Mouse (Mus musculus) forebrain, embryonic 10.5 days (tissue): ENCODE results near the gene Fbxo44. TPM values are rescaled to one million over a fixed set of nuclear protein-coding genes. Genes with fewer than 3 reads are reported as not detected.

Source experiments
- DNase-seq: peaks from one replicate; pipeline ENCODE4 v3.0.0-alpha.2; 2017; ENCODE audit warnings: low spot score; ENCODE audit errors: extremely low spot score
- H3K27ac ChIP-seq: fragments of 300-500 bp; sonication (generic); 2 replicates; pipeline ENCODE4 v1.5.1; 2016; ENCODE audit warnings: mild to moderate bottlenecking
- H3K27me3 ChIP-seq: fragments of 300-500 bp; sonication (generic); 2 replicates; pipeline ENCODE4 v1.6.1; 2016; ENCODE audit warnings: mild to moderate bottlenecking; ENCODE audit not compliant: poor library complexity, severe bottlenecking
- H3K36me3 ChIP-seq: fragments of 300-500 bp; sonication (generic); replicated peaks from 2 replicates; pipeline ENCODE4 v1.6.1; 2016; ENCODE audit warnings: mild to moderate bottlenecking, moderate library complexity
- H3K4me1 ChIP-seq: fragments of 300-500 bp; sonication (generic); 2 replicates; pipeline ENCODE4 v1.6.1; 2016
- H3K4me3 ChIP-seq: fragments of 300-500 bp; sonication (generic); 2 replicates; pipeline ENCODE4 v1.5.1; 2016; ENCODE audit warnings: mild to moderate bottlenecking, moderate library complexity
- H3K9me3 ChIP-seq: fragments of 300-500 bp; sonication (generic); 2 replicates; pipeline ENCODE4 v1.6.1; 2016; ENCODE audit warnings: mild to moderate bottlenecking, moderate library complexity
- WGBS: fragments of 180-500 bp; shearing (Covaris S2); methylation state at CpG from one replicate; pipeline ENCODE4 v1.1.7; 2016; 5-methylcytosine and 5-hydroxymethylcytosine counted together
- polyA plus RNA-seq: library from polyadenylated mRNA; unstranded; fragments of >200 nt; fragmentation: Nextera tagmentation; extraction: Ambion mirVana; gene quantifications from 2 replicates; pipeline ENCODE4 v1.2.1, GENCODE M21; 2016

Fbxo44 gene
- polyA plus RNA-seq, 1 experiment from 2014 or later, result 34.4 TPM

- H3K27ac ChIP-seq, result peak overlapping the region; percentile 91
- under 1% methylated on average over 65 of the region's 65 CpGs for WGBS
- peaks cover 20% of the 10 kb centered on the region for H3K4me1 ChIP-seq
- H3K4me3 ChIP-seq, result peak overlapping the region; percentile 78
- H3K9me3 ChIP-seq, result no peaks in the 10 kb centered on the region
- DNase-seq, result peak; percentile 96
- H3K27me3 ChIP-seq, result peaks cover 29% of the 10 kb centered on the region
- peaks cover 25% of the 10 kb centered on the region for H3K36me3 ChIP-seq
Measured at GRCm38 (mm10) chr4:148140098-148141011, 19.9 kb downstream of the Fbxo44 start.

- DNase-seq, result no peak
- peaks cover 19% of the 10 kb centered on the region for H3K36me3 ChIP-seq
- no peaks in the 10 kb centered on the region for H3K9me3 ChIP-seq
- H3K4me3 ChIP-seq, result peak overlapping the region; percentile 78
- under 1% methylated on average over 12 of the region's 12 CpGs for WGBS
- H3K27me3 ChIP-seq, result peaks cover 29% of the 10 kb centered on the region
- peak overlapping the region; percentile 91 for H3K27ac ChIP-seq
- peaks cover 20% of the 10 kb centered on the region for H3K4me1 ChIP-seq
Measured at GRCm38 (mm10) chr4:148139767-148140097, 20.6 kb downstream of the Fbxo44 start.

GRCm38 (mm10) chr4:148137503-148137902 lies 22.8 kb downstream of the Fbxo44 start:
- DNase-seq, result no peak
- no peak overlapping the region for H3K27ac ChIP-seq
- H3K27me3 ChIP-seq, result peaks cover 32% of the 10 kb centered on the region
- peaks cover 3% of the 10 kb centered on the region; the same call in 1 of the 2 replicates for H3K36me3 ChIP-seq
- WGBS, result 70% methylated on average over 8 of the region's 8 CpGs
- no peak overlapping the region for H3K4me3 ChIP-seq
- H3K4me1 ChIP-seq, result peaks cover 20% of the 10 kb centered on the region
- H3K9me3 ChIP-seq, result 0 out of 2 replicates have a peak, but pooled peaks cover 3% of the 10 kb centered on the region

GRCm38 (mm10) chr4:148134988-148135387 lies 25.3 kb downstream of the Fbxo44 start:
- H3K4me3 ChIP-seq, result no peak overlapping the region
- WGBS, result 87% methylated on average over 8 of the region's 8 CpGs
- H3K9me3 ChIP-seq, result 0 out of 2 replicates have a peak, but pooled peaks cover 3% of the 10 kb centered on the region
- H3K36me3 ChIP-seq, result peaks cover 3% of the 10 kb centered on the region; the same call in 1 of the 2 replicates
- H3K4me1 ChIP-seq, result peaks cover 34% of the 10 kb centered on the region
- peaks cover 57% of the 10 kb centered on the region for H3K27me3 ChIP-seq
- no peak overlapping the region for H3K27ac ChIP-seq
- DNase-seq, result no peak

- H3K4me1 ChIP-seq, result peaks cover 43% of the 10 kb centered on the region
- peak overlapping the region; percentile 99 for H3K27ac ChIP-seq
- DNase-seq, result peak; percentile 76
- under 1% methylated on average over 21 of the region's 21 CpGs for WGBS
- H3K9me3 ChIP-seq, result 0 out of 2 replicates have a peak, but pooled peaks cover 3% of the 10 kb centered on the region
- H3K27me3 ChIP-seq, result peaks cover 56% of the 10 kb centered on the region
- H3K4me3 ChIP-seq, result peak overlapping the region; percentile 78
- H3K36me3 ChIP-seq, result peaks cover 3% of the 10 kb centered on the region; the same call in 1 of the 2 replicates
Measured at GRCm38 (mm10) chr4:148131497-148132081, 28.7 kb downstream of the Fbxo44 start.

DNA sequence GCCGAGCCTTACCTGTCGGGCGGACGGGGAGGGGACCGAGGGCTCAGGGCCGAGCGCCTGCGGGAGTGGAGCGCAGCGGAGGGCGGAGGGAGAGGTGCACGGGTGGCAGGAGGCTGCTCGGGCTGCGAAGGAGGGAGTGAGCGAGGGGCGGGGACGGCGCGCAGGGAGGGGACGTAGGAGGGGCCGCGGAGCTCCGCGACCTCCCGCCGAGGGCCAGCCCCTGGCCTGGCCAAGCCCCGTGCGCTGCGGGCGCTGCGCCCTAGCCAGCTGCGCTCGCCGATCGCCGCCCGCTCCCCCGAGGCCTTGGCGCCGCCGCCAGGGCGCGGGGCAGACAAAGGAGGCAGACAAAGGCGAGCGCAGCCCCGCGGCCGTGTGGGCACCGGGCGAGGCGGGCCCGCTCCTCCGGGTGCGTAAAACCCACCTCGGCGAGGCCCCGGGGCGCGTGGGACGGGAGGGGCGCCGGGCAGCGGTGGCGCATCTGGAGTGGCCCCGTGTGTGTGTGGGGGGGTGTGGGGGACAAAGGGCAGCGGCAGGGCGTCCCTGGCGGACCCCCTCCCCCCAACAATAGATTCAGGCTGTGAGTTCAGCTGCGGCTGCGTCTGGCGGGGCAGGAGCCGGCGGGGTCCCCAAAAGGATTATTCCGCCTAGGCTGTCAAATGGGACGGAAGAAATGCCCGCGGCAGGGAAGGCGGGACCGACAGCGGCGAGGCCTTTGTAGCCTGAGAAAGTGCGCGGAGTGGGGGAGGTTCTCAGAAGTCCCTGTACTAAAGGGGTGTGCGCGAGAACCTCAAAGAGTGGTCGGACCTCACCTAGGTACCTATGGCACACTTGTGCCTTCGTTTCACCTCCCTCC lies 29.5 kb downstream of the Fbxo44 start, which contains the start of gene Draxin:
TSS of gene Draxin (minus strand) at position 138 of the 853 bp plus-strand sequence.
- peak; percentile 84 for DNase-seq
- H3K27ac ChIP-seq, result peak within 1 kb of the TSS; percentile 99
- H3K4me1 ChIP-seq, result peaks cover 48% of the 10 kb centered on the region
- H3K9me3 ChIP-seq, result 0 out of 2 replicates have a peak, but pooled peaks cover 3% of the 10 kb centered on the region
- H3K27me3 ChIP-seq, result peaks cover 56% of the 10 kb centered on the region
- peaks cover 3% of the 10 kb centered on the region; the same call in 1 of the 2 replicates for H3K36me3 ChIP-seq
- WGBS, result under 1% methylated on average over 84 of the region's 87 CpGs
- peak within 1 kb of the TSS; percentile 78 for H3K4me3 ChIP-seq

DNA sequence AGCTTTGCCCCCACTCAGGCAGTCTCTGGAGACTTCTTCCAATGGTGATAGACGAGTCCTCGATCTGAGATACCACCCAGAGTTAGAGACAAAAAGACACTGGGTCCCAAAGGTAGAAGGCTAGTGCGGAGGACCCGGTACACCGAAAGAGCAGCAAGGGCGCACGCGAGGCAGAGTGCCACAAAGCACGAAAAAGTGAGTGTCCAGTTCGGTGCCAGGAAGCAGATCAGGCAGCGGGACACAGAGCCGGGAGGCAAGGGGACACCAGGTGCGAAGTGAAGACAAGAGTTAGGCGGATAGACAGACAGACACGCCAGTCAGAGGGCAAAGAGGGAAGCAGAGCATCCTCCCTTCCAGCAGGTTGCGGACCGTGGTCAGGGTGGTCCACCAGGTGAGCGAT lies 30.1 kb downstream of the Fbxo44 start, which contains the start of gene Mad2l2:
TSS of gene Mad2l2 (plus strand) at position 252 of the 400 bp plus-strand sequence.
- H3K27me3 ChIP-seq, result peaks cover 56% of the 10 kb centered on the region
- WGBS, result under 1% methylated on average over 18 of the region's 18 CpGs
- no peak for DNase-seq

GRCm38 (mm10) chr4:148128672-148129071 lies 31.6 kb downstream of the Fbxo44 start:
- H3K9me3 ChIP-seq, result 0 out of 2 replicates have a peak, but pooled peaks cover 2% of the 10 kb centered on the region
- peaks cover 1% of the 10 kb centered on the region; the same call in 1 of the 2 replicates for H3K36me3 ChIP-seq
- no peak overlapping the region for H3K27ac ChIP-seq
- H3K4me3 ChIP-seq, result peak overlapping the region; percentile 78; the same call in 1 of the 2 replicates
- DNase-seq, result no peak
- H3K4me1 ChIP-seq, result peaks cover 48% of the 10 kb centered on the region
- WGBS, result 77% methylated on average over 2 of the region's 2 CpGs
- H3K27me3 ChIP-seq, result peaks cover 62% of the 10 kb centered on the region

More for the DNA sequence above, 30.1 kb downstream of the Fbxo44 start, which contains the start of gene Mad2l2:
- H3K27ac ChIP-seq, result peak within 1 kb of the TSS; percentile 99
- H3K9me3 ChIP-seq, result 0 out of 2 replicates have a peak, but pooled peaks cover 3% of the 10 kb centered on the region
- peak within 1 kb of the TSS; percentile 78 for H3K4me3 ChIP-seq
- peaks cover 3% of the 10 kb centered on the region; the same call in 1 of the 2 replicates for H3K36me3 ChIP-seq
- H3K4me1 ChIP-seq, result peaks cover 48% of the 10 kb centered on the region

- Histone ChIP-seq H3K4me3 (no peak overlapping the region), H3K27ac (no peak overlapping the region), H3K4me1 (peaks cover 50% of the 10 kb centered on the region), H3K27me3 (peaks cover 62% of the 10 kb centered on the region), H3K9me3 (no peaks in the 10 kb centered on the region), H3K36me3 (no peaks in the 10 kb centered on the region)
- WGBS, result 73% methylated on average over 1 of the region's 1 CpGs
- DNase-seq, result no peak
Measured at GRCm38 (mm10) chr4:148128241-148128640, 32.0 kb downstream of the Fbxo44 start.

GRCm38 (mm10) chr4:148122694-148123066 lies 37.6 kb downstream of the Fbxo44 start:
- Histone ChIP-seq H3K9me3 (no peaks in the 10 kb centered on the region), H3K27me3 (peaks cover 10% of the 10 kb centered on the region), H3K4me1 (peaks cover 29% of the 10 kb centered on the region), H3K36me3 (no peaks in the 10 kb centered on the region), H3K4me3 (no peak overlapping the region), H3K27ac (peak overlapping the region; percentile 67; the same call in 1 of the 2 replicates)
- no peak for DNase-seq
- WGBS, result 68% methylated on average over 3 of the region's 3 CpGs

- DNase-seq, result peak; percentile 42
- WGBS, result 8% methylated on average over 6 of the region's 6 CpGs
- Histone ChIP-seq H3K27ac (peak overlapping the region; percentile 67), H3K4me1 (peaks cover 29% of the 10 kb centered on the region), H3K27me3 (0 out of 2 replicates have a peak, but pooled peaks cover 5% of the 10 kb centered on the region), H3K36me3 (no peaks in the 10 kb centered on the region), H3K9me3 (peaks cover 3% of the 10 kb centered on the region; the same call in 1 of the 2 replicates), H3K4me3 (no peak overlapping the region)
Measured at GRCm38 (mm10) chr4:148121982-148122693, 38.1 kb downstream of the Fbxo44 start.
